Mouse (Mus musculus): Measurements from ENCODE around the gene Cd81.

Cd81 gene

DNA sequence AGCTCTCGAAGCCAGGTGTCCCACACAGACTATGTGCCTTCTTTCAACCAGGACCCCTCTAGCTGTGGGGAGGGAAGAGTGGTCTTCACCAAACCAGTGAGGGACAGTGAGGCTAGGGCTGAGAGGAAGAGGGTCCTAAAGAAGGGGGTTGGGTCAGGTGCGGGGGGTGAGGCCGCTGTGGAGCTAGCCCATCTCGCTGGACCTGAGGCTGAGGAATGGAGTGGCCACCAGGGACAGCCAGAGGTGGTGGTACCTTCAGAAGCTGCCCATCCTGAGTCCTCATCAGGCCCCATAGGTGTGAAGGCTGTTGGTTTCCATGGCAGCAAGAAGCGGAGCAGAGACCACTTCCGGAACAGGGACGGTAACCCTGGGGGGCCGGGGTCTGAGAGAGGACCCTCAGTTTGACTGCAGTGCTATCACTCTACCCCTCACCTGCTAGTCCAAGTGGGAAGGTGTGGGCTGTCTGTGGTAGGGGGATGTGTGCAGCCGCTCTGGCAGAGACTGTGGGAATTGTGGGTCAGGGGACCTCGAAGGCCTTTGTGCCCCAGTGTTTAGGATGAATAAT lies 18.0 kb downstream of the Cd81 start:
- DNase-seq (ENCODE audit: low spot score): no peak

DNA sequence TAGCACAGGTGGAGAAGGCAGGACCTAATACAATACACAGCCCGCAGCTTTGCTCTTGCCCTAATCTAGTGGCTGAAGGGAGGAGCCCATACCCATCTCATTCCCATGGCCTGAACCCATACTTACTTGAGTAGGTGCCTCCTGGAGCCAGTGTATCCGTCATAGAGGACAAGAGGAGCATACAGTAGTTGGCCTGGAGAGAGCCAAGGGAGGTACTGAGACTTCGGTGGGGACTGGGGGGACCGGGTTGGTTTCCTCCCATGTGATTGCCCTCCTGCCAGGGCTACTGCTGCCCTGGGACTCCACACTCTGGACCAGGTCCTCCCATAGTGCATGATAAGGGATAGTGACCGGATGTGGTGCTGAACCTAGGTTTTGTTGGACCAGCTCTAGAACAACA lies 20.1 kb downstream of the Cd81 start:
- DNase-seq (ENCODE audit: low spot score): no peak

DNA sequence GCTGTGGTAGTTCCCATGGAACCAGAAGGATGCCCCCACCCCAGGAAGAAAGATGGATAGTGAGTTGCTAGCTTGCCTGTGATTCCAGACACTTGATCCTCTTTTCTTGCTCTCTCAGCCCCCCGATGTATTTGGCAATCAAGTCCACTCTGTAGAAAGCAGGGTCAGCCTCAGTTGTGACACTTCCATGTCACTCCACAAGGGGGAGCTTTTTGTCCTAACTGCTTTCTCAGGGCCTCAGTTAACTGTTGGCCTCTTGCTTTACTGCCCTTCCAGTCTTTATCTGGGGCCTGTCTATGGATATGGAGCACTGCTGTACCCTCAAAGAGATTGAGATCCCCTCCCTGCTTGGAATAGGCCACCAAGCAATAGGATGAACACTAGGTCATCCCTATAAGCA lies 20.5 kb downstream of the Cd81 start:
- no peak for DNase-seq (ENCODE audit: low spot score)

DNA sequence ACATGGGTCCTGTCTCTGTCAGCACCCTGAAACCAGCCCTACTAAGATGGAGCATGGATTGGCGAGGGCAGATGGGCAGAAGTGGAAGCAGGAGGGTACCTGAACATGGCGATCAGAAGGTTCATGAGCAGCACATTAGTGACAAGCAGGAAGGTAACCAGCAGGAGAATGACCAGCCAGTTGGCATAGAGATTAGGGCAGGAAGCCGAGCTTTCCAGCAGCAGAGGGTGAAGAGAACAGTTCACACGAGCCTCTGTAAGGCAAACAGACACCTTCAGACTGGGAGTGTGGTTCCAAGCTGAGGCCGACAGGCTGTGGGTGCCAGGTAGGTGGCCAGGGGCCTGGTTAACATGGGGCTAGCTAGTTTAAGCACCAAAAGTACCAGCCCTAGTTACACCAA lies 22.9 kb downstream of the Cd81 start:
- no peak for DNase-seq (ENCODE audit: low spot score)

DNA sequence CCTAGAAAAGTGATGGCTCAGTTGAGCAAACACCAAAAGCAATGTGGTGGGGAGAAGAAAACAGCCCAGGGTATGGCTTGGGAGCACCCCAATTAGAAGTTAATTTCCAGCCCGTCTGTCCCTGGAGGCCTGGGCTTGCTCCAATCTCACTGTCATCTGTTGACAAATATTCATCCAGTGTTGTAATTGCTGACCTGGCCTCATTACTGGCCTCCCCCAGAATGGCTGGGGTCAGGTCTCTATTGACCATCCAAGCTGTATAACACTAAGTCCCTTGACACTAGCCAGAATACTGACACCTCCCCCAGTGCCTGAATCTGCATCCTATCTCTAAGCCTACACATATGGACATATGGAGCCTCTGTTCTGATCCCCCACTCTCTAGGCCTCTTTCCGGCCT lies 24.8 kb downstream of the Cd81 start:
- DNase-seq (ENCODE audit: low spot score): no peak

GRCm38 (mm10) chr7:143082024-143082423 lies 29.5 kb downstream of the Cd81 start:
- DNase-seq (ENCODE audit: low spot score): no peak

DNA sequence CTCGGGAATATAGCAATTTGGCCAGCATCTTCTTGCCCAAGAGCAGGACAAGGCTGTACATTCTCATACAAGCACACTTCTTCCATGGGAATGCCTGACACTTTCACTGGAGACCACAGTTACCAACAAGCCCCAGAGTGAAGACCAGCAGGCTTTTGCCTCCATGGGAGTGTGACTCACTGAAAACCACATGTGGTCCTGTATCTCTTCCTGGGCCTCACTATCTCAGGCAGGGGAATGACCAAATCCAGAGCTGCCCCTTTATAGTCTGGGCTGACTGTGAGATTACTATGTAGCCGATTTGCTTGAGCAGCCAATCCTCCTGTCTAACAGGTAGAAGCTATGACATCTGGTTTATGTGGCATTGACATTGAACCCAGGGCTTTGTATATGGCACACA lies 31.2 kb downstream of the Cd81 start:
- no peak for DNase-seq (ENCODE audit: low spot score)

DNA sequence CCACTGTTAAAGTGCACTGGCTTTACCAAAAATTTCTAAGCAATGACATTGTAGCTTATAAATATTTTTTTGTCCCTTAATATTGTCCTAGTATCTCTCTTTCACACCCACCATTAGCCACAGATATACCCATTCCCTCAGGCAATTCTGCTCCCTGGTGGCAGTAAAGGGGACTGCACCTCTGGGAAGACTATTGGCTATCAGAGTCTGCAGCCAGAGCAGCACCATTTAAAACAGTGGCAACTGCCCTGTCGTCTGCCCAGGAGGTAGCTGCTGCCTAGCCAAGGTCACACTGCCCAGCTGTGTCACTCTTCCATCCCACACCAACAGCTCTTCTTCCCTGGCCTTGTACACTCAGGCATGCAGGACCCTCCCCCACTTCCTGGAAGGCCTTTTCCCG lies 33.8 kb downstream of the Cd81 start:
- no peak for DNase-seq (ENCODE audit: low spot score)

GRCm38 (mm10) chr7:143087070-143087579 lies 34.6 kb downstream of the Cd81 start:
- DNase-seq (ENCODE audit: low spot score): no peak

- DNase-seq (ENCODE audit: low spot score): no peak
Observed at GRCm38 (mm10) chr7:143093847-143094246, 41.3 kb downstream of the Cd81 start.

DNA sequence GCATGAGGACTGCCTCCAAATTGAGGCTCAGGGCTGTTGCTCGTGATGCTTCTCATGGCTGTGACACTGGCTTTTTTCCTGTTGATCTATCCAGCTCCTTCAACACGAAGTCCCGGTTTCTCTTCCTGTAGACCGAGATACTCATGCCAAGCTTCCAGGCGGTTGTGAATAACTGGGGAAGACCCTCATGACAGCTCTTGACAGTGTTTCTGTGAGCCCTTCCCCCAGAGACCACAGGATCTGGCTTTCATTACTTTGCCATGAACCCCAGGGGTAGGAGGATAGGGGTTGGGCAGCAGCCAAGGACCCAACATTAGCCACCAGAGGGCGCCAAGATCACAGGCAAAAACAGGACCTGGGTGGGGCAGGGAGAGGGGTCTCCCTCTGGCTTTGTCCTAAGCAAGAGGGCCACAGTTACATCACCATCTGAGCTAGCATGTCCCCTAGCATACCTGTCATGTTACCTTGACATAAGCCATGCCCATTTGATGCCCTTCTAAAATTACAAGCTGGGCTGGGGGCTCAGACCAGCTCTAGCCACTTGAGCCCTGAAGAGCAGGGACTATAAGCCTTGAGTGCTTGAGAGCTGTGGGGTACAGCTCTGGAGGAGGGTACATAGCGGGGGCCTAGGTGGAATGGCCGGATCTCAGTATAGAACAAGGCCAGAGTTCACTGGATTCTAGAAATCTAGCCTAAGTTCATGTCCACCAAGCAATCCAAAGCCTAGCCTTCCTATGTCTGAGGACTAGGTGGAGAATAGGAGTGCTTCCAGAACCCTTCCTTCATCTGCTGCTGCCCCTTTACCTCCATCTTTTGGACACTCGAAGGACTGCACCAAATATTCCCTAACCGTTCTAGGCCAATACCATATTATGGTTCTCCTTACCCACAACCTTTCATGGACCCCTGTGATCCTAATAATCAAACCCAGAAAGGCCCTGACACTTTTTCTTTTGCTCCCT lies 42.3 kb downstream of the Cd81 start, which contains the start of gene Trpm5:
Gene Trpm5 (minus strand): TSS at position 51 of the 962 bp plus-strand sequence.
- no peak for DNase-seq (ENCODE audit: low spot score)

GRCm38 (mm10) chr7:143095554-143095907 lies 43.0 kb downstream of the Cd81 start:
- DNase-seq (ENCODE audit: low spot score): no peak

GRCm38 (mm10) chr7:143100759-143101158 lies 48.2 kb downstream of the Cd81 start:
- DNase-seq (ENCODE audit: low spot score): no peak

GRCm38 (mm10) chr7:143105258-143105897 lies 52.8 kb downstream of the Cd81 start:
- DNase-seq (ENCODE audit: low spot score): no peak

- no peak for DNase-seq (ENCODE audit: low spot score)
Observed at GRCm38 (mm10) chr7:143106062-143106461, 53.5 kb downstream of the Cd81 start, which contains the start of gene Kcnq1. Gene Kcnq1 (plus strand): TSS chr7:143106362.

GRCm38 (mm10) chr7:143106672-143107465 lies 54.3 kb downstream of the Cd81 start:
- no peak for DNase-seq (ENCODE audit: low spot score)

GRCm38 (mm10) chr7:143108200-143108599 lies 55.7 kb downstream of the Cd81 start:
- DNase-seq (ENCODE audit: low spot score): no peak

DNA sequence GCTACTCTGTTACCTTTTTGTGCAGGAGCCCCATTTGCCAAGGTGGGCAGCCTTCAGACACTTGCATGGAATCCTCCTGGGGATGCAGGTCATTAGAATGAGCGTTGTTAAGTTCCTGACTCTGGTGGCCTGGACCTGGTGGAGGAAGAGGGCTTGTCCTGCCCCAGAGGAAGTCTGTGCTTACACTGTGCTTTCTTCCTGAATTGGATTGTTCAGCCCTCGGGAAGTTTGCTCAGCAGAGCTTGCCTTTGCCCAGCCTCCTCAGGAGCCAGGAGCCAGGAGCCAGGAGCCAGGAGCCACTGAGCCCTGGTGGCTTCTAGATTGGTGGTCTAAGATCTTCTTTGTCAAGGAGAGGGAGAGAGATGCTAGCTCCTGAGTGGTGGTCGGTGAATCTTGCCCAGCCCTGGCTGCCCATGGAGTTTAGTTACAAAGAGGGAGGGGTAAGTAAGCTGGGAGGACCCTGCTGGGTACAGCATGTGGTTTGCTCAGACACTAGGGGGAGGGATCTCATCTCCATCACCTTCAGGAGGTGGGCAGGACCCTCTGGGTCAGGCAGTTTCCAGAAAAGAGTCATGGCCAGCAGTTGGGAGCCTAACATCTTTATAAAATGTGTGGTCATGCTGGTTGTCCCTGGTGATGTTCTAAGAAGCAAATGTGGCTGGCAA lies 56.6 kb downstream of the Cd81 start:
- no peak for DNase-seq (ENCODE audit: low spot score)

GRCm38 (mm10) chr7:143109696-143110095 lies 57.2 kb downstream of the Cd81 start:
- no peak for DNase-seq (ENCODE audit: low spot score)

DNA sequence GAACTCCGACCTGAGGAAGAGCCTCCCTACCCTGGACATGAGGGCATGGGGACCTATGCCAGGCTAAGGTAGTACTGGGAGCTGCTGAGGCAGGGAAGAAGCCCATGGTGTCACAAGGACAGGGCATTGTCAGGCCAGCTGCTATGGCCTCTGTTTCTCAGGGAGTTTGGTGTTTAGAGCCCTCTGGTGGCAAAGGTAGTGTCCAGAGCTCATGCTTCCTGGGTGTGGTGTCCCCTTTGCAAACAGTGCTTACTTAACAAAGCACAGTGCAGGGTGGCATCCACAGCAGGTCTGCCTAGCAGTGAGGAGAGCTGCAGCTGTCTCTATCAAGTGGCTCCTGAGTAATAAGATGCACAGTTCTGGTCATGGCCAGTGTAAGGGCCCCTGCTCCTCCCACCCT lies 58.3 kb downstream of the Cd81 start:
- DNase-seq (ENCODE audit: low spot score): no peak

GRCm38 (mm10) chr7:143111719-143112118 lies 59.2 kb downstream of the Cd81 start:
- no peak for DNase-seq (ENCODE audit: low spot score)

Data from urinary bladder, postnatal 10 days (tissue).